Mouse (Mus musculus): ENCODE measurements at regions not wholly inside any gene's neighbourhood (a gene's known extent, or its start where the extent isn't known, plus 50 kb on each side); places are given as distances from the start of the nearest gene placed in this dataset.

- peak; percentile 93 for DNase-seq
Measured at GRCm38 (mm10) chr11:19602496-19602895, 321.7 kb upstream of the Spred2 start.

DNA sequence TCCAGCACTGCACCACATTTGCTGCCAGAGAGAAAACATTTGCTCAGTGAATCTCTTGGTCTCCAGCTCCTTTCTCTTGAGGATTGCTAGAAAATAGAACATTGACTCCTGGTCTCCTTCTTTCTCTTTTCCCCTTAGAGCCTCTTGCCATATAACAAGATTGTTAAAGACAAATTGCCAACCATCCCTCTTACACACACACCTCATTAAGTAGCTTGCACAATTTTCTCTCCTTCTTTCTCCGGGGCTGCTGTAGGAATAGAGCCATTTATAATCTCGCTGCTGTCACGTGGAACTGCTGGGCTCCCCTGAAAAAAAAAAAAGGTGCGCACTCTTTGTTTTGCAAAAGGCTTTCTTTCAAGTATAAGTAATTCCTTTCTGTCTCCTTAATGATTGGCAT is 318.6 kb upstream of the Spred2 start:
- no peak for DNase-seq

GRCm38 (mm10) chr11:19606943-19607342 is 317.2 kb upstream of the Spred2 start:
- peak; percentile 67 for DNase-seq

- peak; percentile 46 for DNase-seq
Measured at GRCm38 (mm10) chr11:19607941-19608340, 316.2 kb upstream of the Spred2 start.

- DNase-seq, result peak; percentile 58
Measured at GRCm38 (mm10) chr11:19608523-19608922, 315.7 kb upstream of the Spred2 start.

GRCm38 (mm10) chr11:19610559-19610958 is 313.6 kb upstream of the Spred2 start:
- DNase-seq, result peak; percentile 57

DNA sequence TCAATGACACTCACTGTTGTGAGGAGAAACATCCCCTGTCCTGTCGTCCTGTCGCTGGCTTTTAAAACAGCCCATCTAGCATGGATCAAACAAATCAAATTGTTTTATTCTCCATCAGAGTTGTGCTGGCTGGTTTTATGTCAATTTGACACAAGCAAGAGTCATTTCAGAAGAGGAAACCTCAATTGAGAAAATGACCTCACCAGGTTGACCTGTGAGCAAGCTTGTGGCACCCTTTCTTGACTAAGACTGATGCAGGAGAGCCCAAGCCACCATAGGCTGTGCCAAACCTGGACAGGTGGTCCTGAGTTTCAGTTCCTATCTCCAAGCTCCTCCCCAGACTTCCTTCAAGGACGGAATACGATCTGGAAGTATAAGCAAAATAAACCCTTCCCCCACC is 313.0 kb upstream of the Spred2 start:
- peak; percentile 60 for DNase-seq

GRCm38 (mm10) chr11:19616520-19616919 is 307.7 kb upstream of the Spred2 start:
- peak; percentile 96 for DNase-seq

DNA sequence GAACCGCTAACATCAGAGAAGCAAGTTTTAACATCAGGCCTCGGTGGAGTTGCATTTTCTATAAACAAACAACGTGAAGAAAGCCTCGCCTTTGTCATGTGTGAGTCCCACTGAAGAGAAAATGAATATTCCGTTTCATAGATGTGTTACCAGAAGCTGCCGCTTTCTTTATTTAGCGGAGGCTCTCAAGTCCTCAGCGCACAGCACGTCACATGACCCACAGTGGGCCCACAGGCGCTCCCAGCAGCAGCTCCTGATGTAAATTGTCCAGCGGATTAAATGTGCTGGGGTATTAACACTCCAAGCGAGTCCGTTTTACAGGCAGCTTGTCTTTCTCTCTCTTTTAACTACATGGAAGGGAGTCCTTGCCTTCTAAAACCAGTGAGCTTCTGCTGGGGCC is 304.7 kb upstream of the Spred2 start:
- DNase-seq, result no peak

DNA sequence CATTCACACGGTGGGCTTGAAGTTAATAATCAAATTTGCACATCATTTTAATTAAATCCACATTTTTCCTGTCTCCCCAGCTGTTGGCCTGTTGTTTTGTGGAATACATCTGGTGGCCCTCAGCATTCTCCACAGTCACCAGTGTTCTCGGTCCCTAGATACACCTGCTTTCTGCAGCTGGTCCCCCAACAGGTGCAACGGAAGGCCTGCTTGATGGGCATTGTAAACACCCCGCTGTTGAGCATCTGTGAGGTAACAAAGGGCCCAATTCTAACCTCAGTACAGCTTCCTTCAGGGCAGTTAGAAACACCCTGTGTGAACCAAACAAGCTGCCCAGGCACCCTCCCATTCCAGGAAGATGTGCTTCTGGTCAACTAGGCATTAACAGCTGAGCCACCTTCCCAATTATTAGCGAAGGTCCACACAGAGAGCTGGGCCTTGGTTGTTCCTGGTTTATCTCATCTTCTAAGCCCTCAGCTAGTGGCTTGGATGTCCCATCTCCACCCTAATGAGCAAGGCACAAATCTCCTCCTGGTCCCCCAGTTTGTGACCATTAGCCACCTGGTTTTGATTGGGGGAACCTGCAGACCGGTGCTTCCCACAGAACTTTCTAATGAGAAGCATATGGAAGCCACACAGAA is 293.0 kb upstream of the Spred2 start:
- peak; percentile 64 for DNase-seq

DNA sequence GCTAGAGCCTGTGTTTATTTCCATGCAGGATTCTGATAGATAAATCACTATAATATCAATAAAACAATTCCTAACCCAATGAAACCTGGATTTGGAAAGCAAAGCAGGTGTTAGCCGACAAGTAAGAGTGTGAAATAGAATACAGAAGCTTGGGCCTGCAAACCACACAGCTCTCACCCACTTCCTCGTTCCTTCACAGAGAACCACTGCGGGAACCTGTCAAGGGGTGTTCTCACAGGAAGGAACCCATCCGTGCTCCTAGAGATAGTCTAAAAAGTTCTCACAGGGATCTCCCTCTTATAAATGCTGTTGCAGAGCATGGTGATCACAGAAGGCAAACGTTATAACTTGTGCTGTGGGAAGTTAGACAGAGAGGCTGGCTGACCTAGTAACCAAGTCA is 291.7 kb upstream of the Spred2 start:
- peak; percentile 40 for DNase-seq

DNA sequence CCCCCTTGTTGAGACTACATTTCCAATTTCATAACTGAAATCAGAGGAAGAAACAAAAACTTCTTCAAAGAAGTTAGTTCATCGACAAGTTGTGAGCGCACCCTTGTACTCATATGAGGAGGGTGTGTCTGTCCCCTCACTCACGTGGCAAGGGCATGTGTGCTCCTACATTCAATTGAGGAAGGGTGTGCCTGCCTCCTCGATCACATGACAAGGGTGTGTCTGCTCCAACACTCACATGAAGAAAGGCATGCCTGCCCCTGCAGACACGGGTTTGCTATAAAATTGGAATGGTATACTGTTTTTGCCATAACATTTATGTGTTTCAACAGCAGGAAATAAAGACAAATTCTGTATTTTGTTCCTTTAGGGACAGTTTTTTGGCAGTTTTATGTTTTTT is 290.6 kb upstream of the Spred2 start:
- peak; percentile 43 for DNase-seq

DNA sequence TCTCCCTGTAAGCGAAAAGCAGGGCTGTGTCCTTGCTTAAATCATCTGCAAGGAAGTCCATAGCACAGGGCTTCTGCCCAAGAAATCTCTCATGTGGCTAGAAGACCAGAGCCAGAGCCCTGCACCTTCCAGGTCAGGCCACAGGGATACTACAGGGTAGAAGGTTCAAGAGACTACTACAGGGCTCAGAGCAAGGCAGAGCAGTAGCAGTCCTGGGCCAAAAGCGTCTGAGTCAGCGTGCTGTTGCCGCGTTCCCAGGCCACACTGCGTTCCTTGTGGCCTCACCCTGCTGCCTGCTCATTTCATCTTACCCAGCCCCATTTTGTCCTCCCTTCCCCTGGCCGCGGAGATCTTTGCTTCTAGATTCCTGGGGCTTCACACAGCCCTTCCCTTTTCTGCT is 283.0 kb upstream of the Spred2 start:
- DNase-seq, result peak; percentile 90

DNA sequence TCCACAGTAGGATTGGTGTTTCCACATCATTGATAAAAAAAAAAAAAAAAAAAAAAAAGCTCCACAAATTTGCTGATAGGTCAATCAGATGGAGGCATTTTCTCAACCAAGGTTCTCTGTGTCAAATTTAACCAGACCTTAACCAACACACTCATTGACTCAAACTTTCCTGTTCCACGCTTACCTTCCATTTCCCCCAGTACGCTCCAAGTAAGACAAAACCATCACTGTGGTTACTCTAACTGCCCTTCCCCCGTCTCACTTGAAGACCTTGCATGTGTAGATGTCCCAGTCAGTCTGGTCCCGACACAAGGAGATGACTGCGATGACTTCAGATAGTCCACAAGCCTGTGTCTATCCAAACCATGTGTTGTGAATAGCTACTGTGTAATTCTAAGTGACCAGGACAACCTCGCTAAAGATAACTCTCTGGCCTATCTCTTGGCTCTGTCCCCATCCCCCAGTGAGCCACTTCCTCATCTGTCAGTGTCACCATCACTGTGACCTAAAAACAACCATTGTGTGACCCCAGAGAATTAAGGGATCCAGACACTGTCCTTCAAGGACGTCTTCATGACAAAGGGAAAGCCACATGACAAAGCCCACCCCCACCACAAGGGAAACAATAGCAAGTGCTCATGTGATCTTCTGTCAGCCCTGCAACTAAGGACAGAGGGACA is 279.9 kb upstream of the Spred2 start:
- DNase-seq, result peak; percentile 46

DNA sequence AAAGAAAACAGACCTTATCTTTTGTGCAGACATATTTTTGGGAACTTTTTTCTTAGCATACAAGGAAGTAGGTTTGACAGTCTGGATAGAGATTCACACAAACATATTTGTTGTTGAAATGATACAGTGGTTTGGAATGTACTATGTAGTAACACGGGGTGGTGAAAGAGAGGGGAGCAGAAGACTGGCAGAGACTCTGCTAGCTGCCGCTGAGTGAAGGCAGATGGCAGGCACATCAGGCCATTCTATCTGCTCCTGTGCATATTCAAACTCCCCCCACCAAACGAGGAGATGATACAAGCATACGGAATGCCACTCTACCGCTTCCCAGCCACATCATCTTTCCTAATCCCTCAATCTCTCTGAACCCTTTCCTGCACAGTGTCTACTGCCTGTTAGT is 279.1 kb upstream of the Spred2 start:
- peak; percentile 76 for DNase-seq

DNA sequence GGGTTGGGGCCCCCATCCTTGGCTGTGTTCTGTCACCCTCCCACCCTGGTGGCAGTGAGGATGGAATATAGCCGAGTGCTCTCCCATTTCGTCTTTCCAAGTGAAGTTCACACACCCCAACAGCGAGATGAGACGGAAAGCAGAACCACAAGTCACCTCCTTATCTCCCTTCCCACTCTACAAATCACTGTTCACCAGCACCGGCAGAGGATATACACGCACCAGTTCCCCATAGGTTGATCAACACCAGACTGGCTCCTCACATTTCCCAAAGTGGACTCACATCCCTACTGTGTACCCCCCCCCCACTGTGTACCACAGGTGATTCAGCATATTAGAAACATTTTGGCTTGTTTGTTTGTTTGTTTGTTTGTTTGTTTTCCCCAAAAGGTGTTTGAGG is 272.7 kb upstream of the Spred2 start:
- no peak for DNase-seq

DNA sequence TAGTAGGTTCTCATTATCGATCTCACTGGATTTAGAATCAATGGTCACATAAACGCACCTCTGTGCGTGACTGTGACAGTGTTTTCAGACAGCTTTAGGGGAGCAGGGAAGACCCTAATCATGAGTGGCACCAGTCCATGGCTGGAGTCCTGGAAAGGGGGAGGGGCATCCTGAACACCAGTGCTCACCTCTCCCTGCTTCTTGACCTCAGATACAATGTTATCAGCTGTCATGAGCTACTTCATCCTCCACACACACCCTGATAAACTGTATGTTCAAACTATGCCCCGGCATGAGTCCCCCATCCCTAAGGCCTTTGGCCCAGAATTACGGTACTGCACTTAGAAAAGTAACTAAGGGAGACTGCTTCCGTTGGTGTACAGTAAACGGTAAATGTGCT is 272.2 kb upstream of the Spred2 start:
- no peak for DNase-seq

- no peak for DNase-seq
Measured at GRCm38 (mm10) chr11:19659511-19659910, 264.7 kb upstream of the Spred2 start.

DNA sequence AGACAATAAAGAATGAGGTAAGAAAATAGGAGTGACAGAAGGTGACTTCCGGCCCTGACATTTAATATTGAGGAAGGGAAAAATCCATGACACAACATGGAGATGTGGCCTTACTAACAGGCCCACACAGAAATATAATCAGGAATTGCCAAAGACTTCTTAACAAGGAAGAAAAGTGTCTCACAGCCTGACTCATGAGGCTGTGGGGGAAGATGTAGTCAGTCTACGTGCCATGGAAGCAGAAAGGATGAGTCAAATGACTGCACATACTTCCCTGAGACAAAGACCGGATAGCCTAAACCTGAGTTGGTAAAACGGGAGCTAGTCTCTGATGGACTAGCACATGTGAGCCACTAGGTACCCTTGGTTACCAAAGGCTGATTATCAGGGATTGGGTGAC is 257.4 kb upstream of the Spred2 start:
- peak; percentile 21 for DNase-seq

- no peak for DNase-seq
Measured at GRCm38 (mm10) chr11:19670853-19671530, 253.2 kb upstream of the Spred2 start.

- DNase-seq, result no peak
Measured at GRCm38 (mm10) chr11:19673012-19673411, 251.2 kb upstream of the Spred2 start.

- DNase-seq, result no peak
Measured at GRCm38 (mm10) chr11:19676514-19676913, 247.7 kb upstream of the Spred2 start.

- DNase-seq, result no peak
Measured at GRCm38 (mm10) chr11:19679041-19679440, 245.1 kb upstream of the Spred2 start.

- DNase-seq, result no peak
Measured at GRCm38 (mm10) chr11:19679669-19680068, 244.5 kb upstream of the Spred2 start.

Data from heart, adult 11 months (tissue).